Mouse (Mus musculus) stomach, embryonic 16.5 days (tissue): ENCODE measurements around the gene Orai2. TPM values are rescaled to one million over a fixed set of nuclear protein-coding genes. Genes with fewer than 3 reads are reported as not detected.
"Not testable (repeated sequence)": the region's sequence is repeated elsewhere in the genome, so short reads cannot be mapped to it uniquely, and the experiment has no call there.

ENCODE experiments used
- ATAC-seq: fragments of 200-750 bp; cut with Nextera tagmentation; 2 replicates; pipeline ENCODE4 v1.8.0; 2017; ENCODE audit warnings: moderate number of reproducible peaks, moderate TSS enrichment; ENCODE audit not compliant: insufficient read depth, low FRiP score
- H3K27ac ChIP-seq: fragments of 300-500 bp; sonication (generic); 2 replicates; pipeline ENCODE4 v1.5.1; 2014; ENCODE audit warnings: low read length
- H3K27me3 ChIP-seq: fragments of 300-500 bp; sonication (generic); 2 replicates; pipeline ENCODE4 v1.6.1; 2014; ENCODE audit warnings: low read length, control low read depth, mixed read lengths; ENCODE audit not compliant: control insufficient read depth, insufficient read depth
- H3K36me3 ChIP-seq: fragments of 300-500 bp; sonication (generic); 2 replicates; pipeline ENCODE4 v1.6.1; 2014; ENCODE audit warnings: low read length; ENCODE audit not compliant: control insufficient read depth, insufficient read depth
- H3K4me1 ChIP-seq: fragments of 300-500 bp; sonication (generic); 2 replicates; pipeline ENCODE4 v1.6.1; 2014; ENCODE audit warnings: low read length, control low read depth, mixed read lengths; ENCODE audit not compliant: control insufficient read depth, insufficient read depth
- H3K4me2 ChIP-seq: fragments of 300-500 bp; sonication (generic); 2 replicates; pipeline ENCODE4 v1.6.1; 2014; ENCODE audit warnings: low read depth, low read length, mixed read lengths
- H3K4me3 ChIP-seq: fragments of 300-500 bp; sonication (generic); replicated peaks from 2 replicates; pipeline ENCODE4 v1.5.1; 2014; ENCODE audit warnings: mild to moderate bottlenecking, low read length
- H3K9ac ChIP-seq: fragments of 300-500 bp; sonication (generic); 2 replicates; pipeline ENCODE4 v1.6.1; 2014; ENCODE audit warnings: low read length
- H3K9me3 ChIP-seq: fragments of 300-500 bp; sonication (generic); replicated peaks from 2 replicates; pipeline ENCODE4 v1.6.1; 2016; ENCODE audit warnings: low read length, control low read depth; ENCODE audit not compliant: control insufficient read depth
- WGBS: fragments of 180-500 bp; shearing (Covaris S2); extraction: QIAGEN DNeasy Blood & Tissue Kit; methylation state at CpG from one replicate; pipeline ENCODE4 v1.1.7; 2014; 5-methylcytosine and 5-hydroxymethylcytosine counted together
- polyA plus RNA-seq: library from polyadenylated mRNA; unstranded; fragments of >200 nt; fragmentation: Nextera tagmentation; extraction: Ambion mirVana; gene quantifications from 2 replicates; pipeline ENCODE4 v1.2.1, GENCODE M21; 2015

The Orai2 gene
- 8.4 and 8.6 TPM in 2 replicates for polyA plus RNA-seq

GRCm38 (mm10) chr5:136170512-136171362 lies at the start of gene Orai2:
Gene Orai2, minus strand, starts transcription at chr5:136170713.
- H3K36me3 ChIP-seq, result no peaks in the 10 kb centered on the region
- H3K4me2 ChIP-seq, result peak within 1 kb of the TSS; percentile 98
- H3K27ac ChIP-seq, result peak within 1 kb of the TSS; percentile 70
- peaks cover 12% of the 10 kb centered on the region for H3K4me1 ChIP-seq
- ATAC-seq, result peak; percentile 81
- no peaks in the 10 kb centered on the region for H3K9me3 ChIP-seq
- 2% methylated on average over 49 of the region's 49 CpGs for WGBS
- peak within 1 kb of the TSS; percentile 76 for H3K9ac ChIP-seq
- H3K27me3 ChIP-seq, result no peaks in the 10 kb centered on the region
- peak within 1 kb of the TSS; percentile 66 for H3K4me3 ChIP-seq

DNA sequence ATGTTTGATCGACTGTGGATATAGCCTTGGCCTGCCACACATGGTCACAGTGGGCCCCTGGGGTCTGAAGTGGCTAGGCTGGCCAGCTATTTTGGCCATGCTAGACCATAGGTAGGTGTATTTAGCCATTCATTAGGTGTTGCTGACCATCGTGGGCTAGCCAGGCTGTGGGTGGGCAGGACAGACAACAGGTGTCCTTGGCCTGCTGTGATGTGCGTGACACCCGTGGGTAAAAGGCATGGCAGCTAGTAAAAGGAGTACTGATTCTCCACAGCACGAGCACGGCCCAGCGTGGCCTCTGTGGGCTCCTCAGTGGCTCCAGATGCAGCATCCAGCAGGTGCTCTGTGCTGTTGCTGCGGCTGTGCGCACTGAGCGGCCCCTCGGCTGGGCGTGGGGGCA lies 48.1 kb upstream of the Orai2 start:
- WGBS, result 78% methylated on average over 12 of the region's 12 CpGs
- H3K9ac ChIP-seq, result no peak overlapping the region

DNA sequence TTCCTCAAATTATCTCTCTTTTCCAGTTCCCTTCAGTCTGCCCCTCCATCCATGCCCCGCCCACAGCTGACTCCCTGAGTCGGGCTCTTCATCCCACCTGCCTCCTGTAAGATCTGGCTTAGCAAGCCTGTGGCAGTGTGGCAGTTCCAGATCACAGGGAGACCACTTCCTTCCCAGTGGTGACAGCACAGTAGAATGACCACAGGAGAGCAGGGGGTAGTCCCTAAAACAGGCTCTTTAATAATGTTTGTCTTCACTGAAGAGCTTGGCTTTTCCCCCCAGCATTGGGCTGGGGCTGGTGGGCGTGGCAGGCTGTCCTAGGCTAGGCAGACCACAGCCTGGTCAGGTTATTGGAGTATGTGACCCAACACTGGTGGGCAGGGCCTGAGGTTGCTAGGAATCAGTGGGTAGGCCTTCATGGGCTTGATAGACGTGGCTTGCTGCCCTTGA lies 47.4 kb upstream of the Orai2 start:
- no peak for ATAC-seq
- H3K27ac ChIP-seq, result no peak overlapping the region
- H3K9me3 ChIP-seq, result no peaks in the 10 kb centered on the region
- H3K4me3 ChIP-seq, result no peak overlapping the region
- no peak overlapping the region for H3K4me2 ChIP-seq
- 56% methylated on average over 4 of the region's 4 CpGs for WGBS
- no peaks in the 10 kb centered on the region for H3K36me3 ChIP-seq
- H3K27me3 ChIP-seq, result no peaks in the 10 kb centered on the region
- H3K9ac ChIP-seq, result no peak overlapping the region
- H3K4me1 ChIP-seq, result no peaks in the 10 kb centered on the region

More for the DNA sequence above, 48.1 kb upstream of the Orai2 start:
- Histone ChIP-seq H3K27me3 (no peaks in the 10 kb centered on the region), H3K4me2 (no peak overlapping the region), H3K27ac (no peak overlapping the region), H3K9me3 (no peaks in the 10 kb centered on the region), H3K4me1 (no peaks in the 10 kb centered on the region), H3K4me3 (no peak overlapping the region), H3K36me3 (no peaks in the 10 kb centered on the region)
- no peak for ATAC-seq

- no peaks in the 10 kb centered on the region for H3K9me3 ChIP-seq
- H3K27ac ChIP-seq, result no peak overlapping the region
- H3K27me3 ChIP-seq, result no peaks in the 10 kb centered on the region
- no peak overlapping the region for H3K9ac ChIP-seq
- no peaks in the 10 kb centered on the region for H3K4me1 ChIP-seq
- no peak for ATAC-seq
- H3K4me3 ChIP-seq, result no peak overlapping the region
- H3K4me2 ChIP-seq, result no peak overlapping the region
- 78% methylated on average over 18 of the region's 18 CpGs for WGBS
- H3K36me3 ChIP-seq, result no peaks in the 10 kb centered on the region
These were observed 46.6 kb upstream of the Orai2 start for GRCm38 (mm10) chr5:136217004-136217665.

GRCm38 (mm10) chr5:136215958-136216357 lies 45.4 kb upstream of the Orai2 start:
- Histone ChIP-seq H3K9me3 (no peaks in the 10 kb centered on the region), H3K4me2 (no peak overlapping the region), H3K4me1 (no peaks in the 10 kb centered on the region), H3K27ac (no peak overlapping the region), H3K36me3 (no peaks in the 10 kb centered on the region), H3K9ac (no peak overlapping the region), H3K27me3 (no peaks in the 10 kb centered on the region), H3K4me3 (no peak overlapping the region)
- WGBS, result 74% methylated on average over 5 of the region's 5 CpGs
- no peak for ATAC-seq

DNA sequence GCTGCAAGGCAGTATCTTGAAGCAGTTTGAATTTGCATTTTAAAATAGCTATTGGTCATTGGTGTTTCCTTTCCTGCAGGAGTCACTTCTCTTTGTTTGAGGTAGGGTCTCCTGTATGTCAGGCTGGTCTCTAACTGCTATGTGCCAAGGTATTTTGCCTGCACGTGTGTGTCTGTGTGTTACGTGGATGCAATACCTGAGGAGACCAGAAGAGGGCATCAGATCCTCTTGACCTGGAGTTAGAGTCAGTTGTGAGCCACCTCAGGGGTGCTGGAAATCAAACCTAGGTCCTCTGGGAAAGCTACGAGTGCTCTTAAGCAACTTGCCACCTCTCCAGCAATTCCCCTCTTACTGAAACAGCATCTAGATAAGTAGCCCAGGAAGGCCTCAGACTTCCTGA lies 44.7 kb upstream of the Orai2 start:
- H3K4me3 ChIP-seq, result no peak overlapping the region
- no peak overlapping the region for H3K27ac ChIP-seq
- no peak overlapping the region for H3K4me2 ChIP-seq
- H3K27me3 ChIP-seq, result no peaks in the 10 kb centered on the region
- no peak for ATAC-seq
- H3K4me1 ChIP-seq, result no peaks in the 10 kb centered on the region
- WGBS, result 91% methylated on average over 3 of the region's 3 CpGs
- no peak overlapping the region for H3K9ac ChIP-seq
- H3K9me3 ChIP-seq, result no peaks in the 10 kb centered on the region
- no peaks in the 10 kb centered on the region for H3K36me3 ChIP-seq

GRCm38 (mm10) chr5:136213716-136214115 lies 43.2 kb upstream of the Orai2 start:
- no peaks in the 10 kb centered on the region for H3K9me3 ChIP-seq
- no peaks in the 10 kb centered on the region for H3K27me3 ChIP-seq
- no peaks in the 10 kb centered on the region for H3K36me3 ChIP-seq
- no peaks in the 10 kb centered on the region for H3K4me1 ChIP-seq
- H3K4me2 ChIP-seq, result no peak overlapping the region
- H3K27ac ChIP-seq, result no peak overlapping the region
- H3K9ac ChIP-seq, result no peak overlapping the region
- WGBS, result 75% methylated on average over 5 of the region's 5 CpGs
- no peak for ATAC-seq
- no peak overlapping the region for H3K4me3 ChIP-seq

- H3K4me3 ChIP-seq, result no peak overlapping the region
- WGBS, result 92% methylated on average over 11 of the region's 11 CpGs
- no peak for ATAC-seq
These were observed 42.2 kb upstream of the Orai2 start for GRCm38 (mm10) chr5:136212716-136213115.

GRCm38 (mm10) chr5:136211341-136212102 lies 41.0 kb upstream of the Orai2 start:
- not testable (repeated sequence) for H3K4me3 ChIP-seq, H3K27me3 ChIP-seq, ATAC-seq, H3K9me3 ChIP-seq, H3K4me1 ChIP-seq, H3K4me2 ChIP-seq, H3K27ac ChIP-seq, H3K36me3 ChIP-seq, H3K9ac ChIP-seq
- WGBS, result 85% methylated on average over 14 of the region's 14 CpGs

More at GRCm38 (mm10) chr5:136212716-136213115, 42.2 kb upstream of the Orai2 start:
- no peak overlapping the region for H3K27ac ChIP-seq
- H3K36me3 ChIP-seq, result no peaks in the 10 kb centered on the region
- no peaks in the 10 kb centered on the region for H3K4me1 ChIP-seq
- H3K9me3 ChIP-seq, result no peaks in the 10 kb centered on the region
- no peaks in the 10 kb centered on the region for H3K27me3 ChIP-seq
- H3K4me2 ChIP-seq, result no peak overlapping the region
- no peak overlapping the region for H3K9ac ChIP-seq
